Mouse (Mus musculus): Measurements from ENCODE around the gene Herc1.

DNA sequence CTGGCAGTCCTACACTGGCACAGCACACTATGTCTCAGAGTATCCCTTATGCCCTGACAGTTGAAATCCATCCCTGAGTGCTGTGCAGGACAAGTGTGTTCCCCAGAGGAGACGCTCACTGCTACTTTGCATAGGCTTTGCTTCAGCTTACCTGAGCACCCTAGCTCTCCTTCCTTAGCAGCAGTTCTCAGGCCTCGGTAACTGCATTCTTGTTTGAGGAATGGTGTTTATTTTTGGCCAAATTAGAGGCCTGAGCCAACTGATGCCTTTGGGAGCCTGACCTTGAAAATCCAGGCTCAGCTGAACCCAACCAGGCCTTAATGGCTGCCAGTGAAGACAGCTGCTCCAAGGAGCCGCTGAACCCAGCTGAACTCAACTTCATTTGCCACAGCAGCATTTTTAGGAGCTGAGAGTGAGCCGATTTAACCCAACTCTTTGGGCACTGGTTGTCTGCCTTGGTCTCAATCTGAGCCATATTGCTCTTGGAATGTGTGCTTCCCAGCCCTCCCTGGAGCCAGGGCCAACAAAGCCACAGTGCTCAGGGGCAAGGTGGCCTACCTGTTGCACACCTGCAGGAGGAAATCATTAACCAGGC, 163.5 kb downstream of the Herc1 start:
- TF ChIP-seq POLR2A (IDR thresholded peaks at IDR 0.05; ENCODE audit: extremely low read depth, insufficient read depth, low read length) = no peak
- TF ChIP-seq CTCF (IDR thresholded peaks at IDR 0.05; ENCODE audit: low read depth, low read length) = no peak
